Mouse (Mus musculus) forebrain, embryonic 11.5 days (tissue): ENCODE data around the gene Cts3. TPM values are rescaled to one million over a fixed set of nuclear protein-coding genes. Genes with fewer than 3 reads are reported as not detected.
"Not testable (repeated sequence)": the region's sequence is repeated elsewhere in the genome, so short reads cannot be mapped to it uniquely, and the experiment has no call there.

ENCODE experiments used
- ATAC-seq: fragments of 200-750 bp; cut with Nextera tagmentation; replicated peaks from 2 replicates; pipeline ENCODE4 v1.8.0; 2017; ENCODE audit warnings: moderate TSS enrichment; ENCODE audit not compliant: low FRiP score
- DNase-seq: peaks from one replicate; pipeline ENCODE4 v3.0.0-alpha.2; 2017; ENCODE audit warnings: low spot score
- H3K27ac ChIP-seq: fragments of 300-500 bp; sonication (generic); 2 replicates; pipeline ENCODE4 v1.5.1; 2014; ENCODE audit warnings: low read depth, low read length
- H3K27me3 ChIP-seq: fragments of 300-500 bp; sonication (generic); 2 replicates; pipeline ENCODE4 v1.6.1; 2014; ENCODE audit warnings: mild to moderate bottlenecking, low read length, mixed read lengths; ENCODE audit not compliant: control insufficient read depth, insufficient read depth
- H3K36me3 ChIP-seq: fragments of 300-500 bp; sonication (generic); 2 replicates; pipeline ENCODE4 v1.6.1; 2014; ENCODE audit warnings: mild to moderate bottlenecking, low read length, moderate library complexity, mixed read lengths; ENCODE audit not compliant: control insufficient read depth, insufficient read depth
- H3K4me1 ChIP-seq: fragments of 300-500 bp; sonication (generic); replicated peaks from 2 replicates; pipeline ENCODE4 v1.6.1; 2014; ENCODE audit warnings: low read length, mixed read lengths; ENCODE audit not compliant: control insufficient read depth, insufficient read depth
- H3K4me2 ChIP-seq: fragments of 300-500 bp; sonication (generic); 2 replicates; pipeline ENCODE4 v1.6.1; 2014; ENCODE audit warnings: low read depth, mild to moderate bottlenecking, low read length, moderate library complexity, mixed read lengths; ENCODE audit not compliant: severe bottlenecking
- H3K4me3 ChIP-seq: fragments of 300-500 bp; sonication (generic); 2 replicates; pipeline ENCODE4 v1.5.1; 2014; ENCODE audit warnings: low read depth, low read length
- H3K9ac ChIP-seq: fragments of 300-500 bp; sonication (generic); 2 replicates; pipeline ENCODE4 v1.6.1; 2014; ENCODE audit warnings: low read length
- H3K9me3 ChIP-seq: fragments of 300-500 bp; sonication (generic); 2 replicates; pipeline ENCODE4 v1.6.1; 2016; ENCODE audit warnings: low read length, mixed read lengths; ENCODE audit not compliant: control insufficient read depth
- WGBS: fragments of 180-500 bp; shearing (Covaris S2); extraction: QIAGEN DNeasy Blood & Tissue Kit; methylation state at CpG from one replicate; pipeline ENCODE4 v1.1.7; 2014; 5-methylcytosine and 5-hydroxymethylcytosine counted together
- polyA plus RNA-seq: library from polyadenylated mRNA; unstranded; fragments of >200 nt; fragmentation: Nextera tagmentation; extraction: Ambion mirVana; gene quantifications from 2 replicates; pipeline ENCODE4 v1.2.1, GENCODE M21; 2014

Cts3 gene
- polyA plus RNA-seq: not detected in 2 replicates

- H3K27me3 ChIP-seq: no peaks in the 10 kb centered on the region
- no peak within 1 kb of the TSS for H3K9ac ChIP-seq
- H3K27ac ChIP-seq: no peak within 1 kb of the TSS
- H3K9me3 ChIP-seq: peaks cover 3% of the 10 kb centered on the region; the same call in 1 of the 2 replicates
- H3K36me3 ChIP-seq: no peaks in the 10 kb centered on the region
- no peak within 1 kb of the TSS for H3K4me3 ChIP-seq
- no peaks in the 10 kb centered on the region for H3K4me1 ChIP-seq
- ATAC-seq (no peak), DNase-seq (no peak)
- H3K4me2 ChIP-seq: no peak within 1 kb of the TSS
Observed at GRCm38 (mm10) chr13:61570027-61570426, at the start of gene Cts3. Cts3 (minus strand) TSS chr13:61570127.

- H3K36me3 ChIP-seq, H3K4me3 ChIP-seq, H3K27me3 ChIP-seq, DNase-seq, ATAC-seq, H3K4me2 ChIP-seq, H3K27ac ChIP-seq, H3K4me1 ChIP-seq, H3K9ac ChIP-seq, H3K9me3 ChIP-seq: not testable (repeated sequence)
- 60% methylated on average over 1 of the region's 1 CpGs for WGBS
Observed at GRCm38 (mm10) chr13:61568074-61568473, 1.9 kb downstream of the Cts3 start, which contains the start of gene Gm49352. Gm49352 (minus strand) TSS chr13:61568174.

DNA sequence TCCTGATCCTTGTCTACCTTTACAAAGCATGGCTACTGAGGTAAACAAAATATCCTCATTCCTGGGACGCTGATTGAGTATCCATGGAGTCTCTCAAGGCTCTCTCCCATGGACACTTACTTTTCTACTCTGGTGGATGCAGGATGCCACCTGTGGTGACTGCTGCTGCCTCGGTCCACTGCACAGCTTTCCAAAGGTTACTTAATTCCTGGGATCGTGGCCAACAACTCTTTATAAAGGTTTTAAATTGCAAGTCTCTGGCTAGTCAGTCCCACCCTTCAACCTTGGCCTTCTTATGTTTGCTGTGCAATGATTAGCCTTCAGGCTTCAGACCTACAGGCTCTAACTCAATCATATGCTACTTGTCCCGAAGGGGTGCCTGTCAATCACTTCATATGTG lies 28.3 kb downstream of the Cts3 start, which contains the start of gene Ctsm:
Ctsm (minus strand) TSS at position 209 of the 400 bp plus-strand sequence.
- no peak within 1 kb of the TSS for H3K9ac ChIP-seq
- no peak within 1 kb of the TSS for H3K4me3 ChIP-seq
- H3K4me1 ChIP-seq: no peaks in the 10 kb centered on the region
- no peak within 1 kb of the TSS for H3K27ac ChIP-seq
- 77% methylated on average over 4 of the region's 4 CpGs for WGBS
- H3K4me2 ChIP-seq: no peak within 1 kb of the TSS
- H3K9me3 ChIP-seq: peaks cover 7% of the 10 kb centered on the region; the same call in 1 of the 2 replicates
- no peak for ATAC-seq
- H3K27me3 ChIP-seq: no peaks in the 10 kb centered on the region
- H3K36me3 ChIP-seq: no peaks in the 10 kb centered on the region
- no peak for DNase-seq

Other genes with a start within 250 kb of the Cts3 start
- gene Cts7, start 211.9 kb downstream of the Cts3 start, polyA plus RNA-seq: not detected in 2 replicates
- gene Ctsm, start 28.3 kb downstream of the Cts3 start, polyA plus RNA-seq: not detected in 2 replicates
- gene Gm49352, start 2.0 kb downstream of the Cts3 start, polyA plus RNA-seq: not detected in 2 replicates